Mouse (Mus musculus) cerebellum, postnatal 14 days (tissue): ENCODE results near the gene Six3.
A peak's percentile ranks its signal among the peaks of the same experiment; 100 is the strongest.

Experiments used
- DNase-seq, 2 experiments: peaks; one replicate each; pipeline ENCODE4 v3.0.0; 2021; ENCODE audit warnings: mixed read lengths in 2 of 2

Gene Six3

GRCm38 (mm10) chr17:85613266-85613860, at the start of gene Six3:
Six3 (plus strand) TSS chr17:85613608.
- DNase-seq: peak in 1 of 2 experiments; percentile 0

- DNase-seq: no peak
These were observed 49.3 kb upstream of the Six3 start for GRCm38 (mm10) chr17:85564107-85564506.

- DNase-seq: no peak
These were observed 39.4 kb upstream of the Six3 start for GRCm38 (mm10) chr17:85574023-85574422.

- no peak for DNase-seq
These were observed 35.1 kb upstream of the Six3 start for GRCm38 (mm10) chr17:85578290-85578689.

- no peak for DNase-seq
These were observed 34.1 kb upstream of the Six3 start for GRCm38 (mm10) chr17:85579350-85579749.

GRCm38 (mm10) chr17:85580221-85580620, 33.2 kb upstream of the Six3 start:
- peak; percentile 45 to 51 for DNase-seq

GRCm38 (mm10) chr17:85584170-85584569, 29.2 kb upstream of the Six3 start:
- DNase-seq: no peak

- no peak for DNase-seq
These were observed 28.8 kb upstream of the Six3 start for GRCm38 (mm10) chr17:85584573-85584972.

- no peak for DNase-seq
These were observed 27.6 kb upstream of the Six3 start for GRCm38 (mm10) chr17:85585779-85586178.

GRCm38 (mm10) chr17:85591976-85592375, 21.4 kb upstream of the Six3 start:
- DNase-seq: no peak

GRCm38 (mm10) chr17:85595853-85596252, 17.6 kb upstream of the Six3 start:
- no peak for DNase-seq

- DNase-seq: no peak
These were observed 17.0 kb upstream of the Six3 start for GRCm38 (mm10) chr17:85596341-85596890.

- no peak for DNase-seq
These were observed 13.9 kb upstream of the Six3 start for GRCm38 (mm10) chr17:85599520-85599919.

GRCm38 (mm10) chr17:85606463-85606862, 6.9 kb upstream of the Six3 start:
- DNase-seq: no peak

- DNase-seq: no peak
These were observed 5.6 kb upstream of the Six3 start for GRCm38 (mm10) chr17:85607556-85608365.

GRCm38 (mm10) chr17:85608366-85609093, 4.9 kb upstream of the Six3 start:
- DNase-seq: no peak

- no peak for DNase-seq
These were observed 4.3 kb upstream of the Six3 start for GRCm38 (mm10) chr17:85609094-85609425.

GRCm38 (mm10) chr17:85609621-85610392, 3.6 kb upstream of the Six3 start:
- DNase-seq: no peak

GRCm38 (mm10) chr17:85610393-85611115, 2.9 kb upstream of the Six3 start:
- no peak for DNase-seq

GRCm38 (mm10) chr17:85611521-85612515, 1.6 kb upstream of the Six3 start:
- no peak for DNase-seq
